ENCODE assay signal across 8 mouse cellular contexts in the genomic region with DNA sequence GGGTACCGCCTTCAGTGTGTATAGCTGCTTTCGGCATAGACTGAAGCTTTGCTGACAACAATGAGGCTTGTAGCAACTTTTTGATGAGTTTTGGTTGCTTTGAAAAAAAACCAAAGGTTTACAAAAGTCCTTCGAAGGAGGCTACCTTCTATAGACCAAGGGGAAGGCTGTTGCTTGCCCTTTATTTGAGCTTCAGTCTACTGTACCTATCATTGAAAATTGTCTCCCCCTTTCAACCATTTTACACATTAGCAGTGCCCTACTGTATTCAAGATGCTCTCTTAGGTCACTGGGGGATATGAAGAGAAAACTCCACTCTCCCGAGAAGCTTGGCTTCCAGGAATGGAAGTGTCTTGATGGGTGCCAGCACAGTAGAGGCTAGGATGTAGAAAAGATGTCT.
A peak's percentile ranks its signal among the peaks of the same experiment; 100 is the strongest.
DNase-seq lines count a peak whose midpoint lies in the region; ATAC-seq and TF ChIP-seq lines count a peak whose summit lies in the region.

No protein-coding gene starts in this region.

- DNase-seq in gastrocnemius, adult 2 months, result no peak
- DNase-seq in gastrocnemius, postnatal 36 days, result no peak
- DNase-seq in 3T3-L1 (ENCODE audit: low read depth, low spot score) (peak; percentile 4), MN1 (ENCODE audit: low spot score) (no peak)
- DNase-seq in liver, embryonic 13.5 days, result no peak
- no peak for DNase-seq in testis, postnatal 10 days (ENCODE audit: low spot score)

- ATAC-seq in forebrain, embryonic 13.5 days, result no peak
- ATAC-seq in liver, embryonic 13.5 days (ENCODE audit: low read depth), result no peak
- ATAC-seq in activated CD4-positive, CD25-positive, alpha-beta regulatory T cell, adult 4 months, result no peak

- H3K4me3 ChIP-seq in gastrocnemius, adult 2 months, result peak overlapping the region; percentile 98
- H3K4me3 ChIP-seq in forebrain, embryonic 13.5 days, result peak overlapping the region; percentile 88
- peak overlapping the region; percentile 99 for H3K4me3 ChIP-seq in liver, embryonic 13.5 days (replicated peaks)

- TF ChIP-seq CTCF in gastrocnemius, adult 2 months (IDR thresholded peaks at IDR 0.05), result no peak

- H3K4me1 ChIP-seq in forebrain, embryonic 13.5 days, result peaks cover 17% of the 10 kb centered on the region
- H3K4me1 ChIP-seq in liver, embryonic 13.5 days (replicated peaks), result peaks cover 60% of the 10 kb centered on the region

- peaks cover 33% of the 10 kb centered on the region for H3K27me3 ChIP-seq in forebrain, embryonic 13.5 days
- no peaks in the 10 kb centered on the region; the same call in 1 of the 2 replicates for H3K27me3 ChIP-seq in liver, embryonic 13.5 days

- intact Hi-C loops in gastrocnemius, adult 2 months (cut with DNase I), result loop anchor here (5.0 to 10.0 kb wide), 4 partner anchors 40 to 748 kb away; no protein-coding TSS in a partner anchor
- intact Hi-C loops in gastrocnemius, postnatal 36 days (cut with DNase I), result no loop called here

- peak overlapping the region; percentile 91 for H3K4me2 ChIP-seq in forebrain, embryonic 13.5 days
- peak overlapping the region; percentile 98 for H3K4me2 ChIP-seq in liver, embryonic 13.5 days

- H3K9me3 ChIP-seq in forebrain, embryonic 13.5 days (replicated peaks), result peaks cover 14% of the 10 kb centered on the region
- no peaks in the 10 kb centered on the region for H3K9me3 ChIP-seq in liver, embryonic 13.5 days (replicated peaks)

- H3K9ac ChIP-seq in forebrain, embryonic 13.5 days, result peak overlapping the region; percentile 86
- H3K9ac ChIP-seq in liver, embryonic 13.5 days, result peak overlapping the region; percentile 99

- H3K36me3 ChIP-seq in forebrain, embryonic 13.5 days (ENCODE audit: poor library complexity, severe bottlenecking), result 0 out of 2 replicates have a peak, but pooled peaks cover 4% of the 10 kb centered on the region
- H3K36me3 ChIP-seq in liver, embryonic 13.5 days, result 0 out of 2 replicates have a peak, but pooled peaks cover 4% of the 10 kb centered on the region

- WGBS in forebrain, embryonic 13.5 days, result 32% methylated on average over 4 of the region's 4 CpGs
- 30% methylated on average over 4 of the region's 4 CpGs for WGBS in liver, embryonic 13.5 days (ENCODE audit: insufficient replicate concordance)

- H3K27ac ChIP-seq in gastrocnemius, adult 2 months, result no peak overlapping the region; the same call in 1 of the 2 replicates
- no peak overlapping the region for H3K27ac ChIP-seq in forebrain, embryonic 13.5 days
- peak overlapping the region; percentile 96 for H3K27ac ChIP-seq in liver, embryonic 13.5 days
